Mouse (Mus musculus) layer of hippocampus, postnatal 14 days (tissue): Measurements from ENCODE around the gene Gm5244. TPM values are rescaled to one million over a fixed set of nuclear protein-coding genes. Genes with fewer than 3 reads are reported as not detected.

ENCODE experiments used
- DNase-seq, 2 experiments: peaks; one replicate each; pipeline ENCODE4 v3.0.0; 2021 to 2022; ENCODE audit warnings: low spot score in 2 of 2, mixed read lengths in 1 of 2
- long read RNA-seq, 2 experiments: library from polyadenylated mRNA; stranded (forward); transcript quantifications; one replicate each; pipeline ENCODE4 v2.0.0; 2021
- total RNA-seq, 2 experiments: library from RNA; stranded (reverse); gene quantifications; 2 replicates each; pipeline ENCODE4 v1.2.3; 2021

The Gm5244 gene
- total RNA-seq = not detected
- long read RNA-seq, experiment 1 = 0 reads
- long read RNA-seq, experiment 2 = 0 reads

DNA sequence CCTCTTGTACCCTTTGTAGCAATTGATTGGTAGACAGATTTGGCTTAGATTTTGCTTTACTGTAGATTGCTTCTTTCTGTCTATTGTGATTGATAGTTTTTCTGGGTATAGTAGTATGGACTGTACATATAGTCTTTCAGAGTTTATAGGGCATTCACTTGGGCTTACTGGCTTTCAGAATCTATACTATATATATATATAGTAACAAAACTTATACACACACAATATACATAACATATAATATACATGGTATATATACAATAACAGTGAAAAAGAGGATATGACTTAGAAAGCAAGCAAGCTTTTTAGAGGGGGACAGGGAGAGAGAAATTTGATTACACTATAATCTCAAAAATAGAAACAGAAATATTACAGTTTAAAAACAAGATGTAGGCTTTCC, at the start of gene Gm5244:
Gm5244 (plus strand) TSS at position 301 of the 400 bp plus-strand sequence.
- no peak for DNase-seq

DNA sequence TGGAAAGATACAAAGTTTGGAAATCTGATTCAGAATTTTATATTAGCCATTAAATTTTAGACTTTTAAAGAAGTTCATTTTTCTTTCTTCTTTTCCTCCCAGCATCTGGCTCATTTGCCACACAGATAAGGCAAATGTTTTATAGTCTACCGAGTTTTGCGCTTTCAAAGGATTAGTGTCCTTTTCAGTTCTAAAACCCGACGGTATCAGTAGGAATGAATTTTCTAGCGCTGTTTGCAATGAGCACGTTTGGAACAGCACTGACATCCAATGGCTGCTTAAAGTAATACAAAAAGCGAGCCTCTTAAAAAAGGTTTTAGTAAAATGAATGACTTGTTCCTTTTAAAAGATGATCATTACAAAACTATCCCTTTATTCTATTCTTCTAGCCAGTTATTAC, 49.4 kb upstream of the Gm5244 start:
- DNase-seq = peak in 1 of 2 experiments; percentile 63

DNA sequence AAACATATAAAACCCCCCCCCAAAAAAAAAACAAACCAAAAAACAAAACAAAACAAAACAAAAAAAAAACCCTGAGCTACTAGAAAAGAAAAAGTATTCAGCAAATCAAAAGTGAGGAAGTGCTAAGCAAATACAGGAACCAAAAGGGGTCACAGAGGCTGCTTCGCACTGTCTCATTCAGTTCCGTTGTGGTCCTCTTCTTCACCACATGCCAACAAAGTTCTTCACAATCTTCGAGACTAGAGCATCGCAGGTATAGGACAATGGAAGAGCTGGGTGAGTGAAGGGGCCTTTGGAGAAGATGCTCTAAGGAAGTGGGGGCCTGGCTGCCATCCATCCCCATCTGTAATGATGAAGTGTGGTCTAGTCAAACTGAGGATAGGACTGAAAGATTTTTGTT, 48.1 kb upstream of the Gm5244 start:
- DNase-seq = no peak

DNA sequence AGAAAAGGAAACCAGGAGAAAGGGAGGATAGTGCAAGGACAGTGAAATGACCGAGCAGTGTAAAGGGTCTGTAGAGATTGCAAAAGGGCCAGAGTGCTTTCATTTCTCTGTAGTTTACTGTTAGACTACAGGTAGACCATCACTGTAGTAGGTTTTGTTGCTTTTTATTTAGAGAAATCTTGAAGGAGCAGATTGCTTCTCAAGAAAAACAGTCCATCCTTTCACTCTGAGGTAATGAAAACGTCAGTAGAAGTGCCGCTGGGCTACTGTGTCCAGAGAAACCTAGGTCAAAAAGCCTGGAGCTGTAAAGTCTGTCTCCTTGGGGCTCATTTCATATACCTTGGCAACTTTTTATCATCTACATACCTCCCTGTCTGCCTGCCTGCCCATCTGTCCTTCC, 47.4 kb upstream of the Gm5244 start:
- no peak for DNase-seq

DNA sequence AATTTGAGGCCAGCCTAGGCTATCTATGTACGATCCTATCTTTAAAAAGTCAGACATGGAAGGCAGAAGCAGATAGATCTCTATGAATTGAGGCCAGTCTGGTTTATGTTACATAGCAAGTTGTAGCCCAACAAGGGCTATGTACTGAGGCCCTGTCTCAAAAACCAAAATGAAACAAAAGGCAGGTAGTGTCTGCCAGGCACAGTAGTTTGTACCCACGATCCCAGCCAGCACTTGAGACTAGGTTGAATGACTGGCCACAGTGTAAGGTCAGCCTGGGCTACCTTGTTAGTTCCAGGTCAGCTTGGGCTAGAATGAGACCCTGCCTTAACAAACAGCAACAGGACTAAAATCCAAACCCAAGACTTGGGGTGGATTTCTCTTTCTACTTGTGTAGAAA, 45.9 kb upstream of the Gm5244 start:
- no peak for DNase-seq

DNA sequence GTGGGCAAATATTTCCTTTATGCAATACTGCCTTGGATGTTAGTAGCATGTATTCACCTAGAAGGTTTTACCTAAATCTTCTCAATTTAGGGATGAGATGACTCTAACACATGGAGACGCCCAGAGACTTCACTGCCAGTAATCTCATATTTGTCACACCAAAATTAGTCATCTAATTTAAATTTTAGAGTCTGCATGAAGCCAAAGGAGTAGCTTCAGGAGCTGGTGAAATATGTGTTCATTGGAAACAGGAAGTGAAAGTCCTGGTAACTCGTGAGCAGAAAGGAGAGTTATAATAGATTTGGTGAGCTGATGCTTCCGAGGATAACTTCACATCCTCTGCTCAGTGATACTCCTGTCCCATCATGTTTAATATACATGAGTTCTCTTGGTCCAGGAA, 45.4 kb upstream of the Gm5244 start:
- no peak for DNase-seq

DNA sequence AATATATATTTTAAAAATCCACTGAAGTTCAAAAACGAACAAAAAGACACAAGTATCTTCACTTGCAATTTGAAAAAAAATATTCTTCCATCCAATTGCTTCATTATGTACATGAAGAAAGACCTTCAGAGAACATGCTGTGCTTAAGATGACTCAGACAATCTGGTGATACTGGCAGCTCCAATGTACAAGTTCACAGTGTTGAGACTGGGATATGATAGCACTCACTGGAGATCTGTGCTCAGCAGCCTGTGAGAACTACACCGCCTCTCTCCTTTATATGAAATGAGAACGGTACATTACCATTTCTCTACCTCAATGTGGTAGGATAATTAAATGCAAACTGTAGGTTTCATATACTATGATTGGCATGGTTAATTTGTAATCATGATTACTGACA, 43.7 kb upstream of the Gm5244 start:
- peak in 1 of 2 experiments; percentile 47 for DNase-seq

DNA sequence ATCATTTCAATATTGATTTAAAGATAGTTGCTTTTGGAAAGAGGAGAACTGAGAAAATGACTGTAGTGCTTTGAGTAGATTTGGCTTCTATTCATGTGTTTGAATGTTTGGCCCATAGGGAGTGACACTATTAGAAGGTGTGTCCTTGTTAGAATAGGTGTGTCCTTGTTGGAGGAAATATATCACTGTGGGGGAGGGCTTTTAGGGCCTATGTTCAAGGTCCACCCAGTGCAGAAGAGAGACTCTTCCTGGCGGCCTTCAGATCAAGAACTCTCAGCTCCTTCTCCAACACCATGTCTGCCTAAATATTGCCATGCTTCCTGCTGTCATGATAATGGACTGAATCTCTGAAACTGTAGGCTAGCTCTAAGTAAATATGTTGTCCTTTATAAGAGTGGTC, 42.2 kb upstream of the Gm5244 start:
- DNase-seq = no peak

DNA sequence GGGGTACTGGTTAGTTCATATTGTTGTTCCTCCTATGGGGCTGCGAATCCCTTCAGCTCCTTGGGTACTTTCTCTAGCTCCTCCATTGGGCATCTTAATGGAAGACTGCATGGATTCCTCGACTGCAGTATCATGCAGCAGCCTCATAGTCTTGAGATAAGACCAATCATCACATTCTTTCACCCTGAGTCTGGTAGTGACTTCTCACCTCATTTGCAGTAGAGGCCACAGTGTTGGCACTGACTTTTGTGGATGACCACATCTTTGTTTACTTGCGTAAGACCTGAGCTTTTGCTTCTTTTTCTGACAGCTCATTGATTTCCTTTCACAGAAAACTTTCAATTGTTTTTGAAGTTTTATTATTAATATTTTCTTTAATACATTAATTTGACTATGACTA, 40.8 kb upstream of the Gm5244 start:
- DNase-seq = no peak

DNA sequence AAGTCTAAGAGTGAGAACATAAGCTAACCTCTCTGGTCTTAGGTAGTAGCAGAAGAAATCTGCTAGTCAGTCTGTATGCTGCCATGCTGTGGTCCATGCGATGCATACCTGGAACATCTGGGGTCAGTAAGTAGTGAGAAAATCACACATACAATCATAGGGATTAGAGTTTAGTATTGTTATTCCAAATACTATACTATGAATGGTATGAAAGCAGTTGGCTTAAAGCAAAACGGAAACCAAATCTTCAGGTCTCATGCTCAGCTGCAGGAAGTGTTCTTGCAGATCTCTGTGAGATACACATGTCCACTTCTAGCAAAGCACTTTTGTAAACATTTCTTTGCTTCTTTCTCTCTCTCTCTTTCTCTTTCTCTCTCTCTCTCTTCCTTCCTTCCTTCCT, 40.3 kb upstream of the Gm5244 start:
- no peak for DNase-seq

DNA sequence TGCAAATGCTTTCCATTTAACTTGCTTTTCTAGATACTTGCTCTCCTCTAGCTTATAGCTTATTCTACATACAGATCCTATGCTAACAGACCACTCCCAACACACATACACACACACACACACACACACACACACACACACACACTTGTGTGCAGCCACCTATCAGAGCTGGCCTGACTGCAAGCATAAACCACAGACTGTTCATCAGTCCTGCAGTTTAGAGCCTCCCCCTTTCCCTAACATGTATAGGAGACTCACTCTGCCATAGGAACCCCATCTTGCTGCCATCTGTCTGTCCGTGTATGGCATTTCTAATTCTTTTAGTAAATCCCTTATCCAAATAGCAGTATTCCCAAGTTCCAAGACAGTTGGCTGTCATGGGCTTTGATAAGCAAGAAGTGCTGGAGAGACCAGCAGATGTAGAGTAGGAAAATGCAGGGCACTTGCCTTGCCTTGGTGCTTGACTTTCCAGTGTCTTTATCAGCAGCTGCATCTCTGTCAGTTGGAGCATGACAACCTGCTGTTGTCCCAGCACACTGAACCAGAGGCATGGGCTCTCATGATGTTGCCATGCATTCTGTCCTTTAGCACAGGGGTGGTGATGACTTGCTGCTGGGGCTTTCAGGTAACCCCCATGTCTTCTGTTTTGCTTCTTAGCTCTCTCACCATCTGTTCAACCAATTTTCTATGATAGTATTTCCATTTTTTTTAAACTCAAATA, 33.7 kb upstream of the Gm5244 start:
- no peak for DNase-seq

DNA sequence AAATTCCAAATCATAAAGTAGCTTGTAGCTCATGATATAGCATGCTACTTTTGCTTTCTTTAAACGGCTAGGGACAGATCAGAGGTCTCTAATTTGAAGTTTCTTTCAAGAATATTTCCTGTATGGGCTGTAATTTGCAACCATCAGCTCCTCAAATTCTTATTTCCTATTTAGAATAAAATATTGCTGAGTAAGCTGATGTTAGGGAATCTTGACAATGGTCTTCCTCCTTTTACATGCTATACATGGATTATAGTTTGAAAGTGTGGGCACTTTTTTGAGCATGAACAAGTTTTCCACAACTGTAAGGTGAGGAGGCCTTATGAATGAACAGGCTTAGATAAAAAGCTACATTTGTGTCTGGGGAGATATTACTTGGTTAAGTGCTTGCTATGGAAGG, 32.6 kb upstream of the Gm5244 start:
- DNase-seq = no peak

DNA sequence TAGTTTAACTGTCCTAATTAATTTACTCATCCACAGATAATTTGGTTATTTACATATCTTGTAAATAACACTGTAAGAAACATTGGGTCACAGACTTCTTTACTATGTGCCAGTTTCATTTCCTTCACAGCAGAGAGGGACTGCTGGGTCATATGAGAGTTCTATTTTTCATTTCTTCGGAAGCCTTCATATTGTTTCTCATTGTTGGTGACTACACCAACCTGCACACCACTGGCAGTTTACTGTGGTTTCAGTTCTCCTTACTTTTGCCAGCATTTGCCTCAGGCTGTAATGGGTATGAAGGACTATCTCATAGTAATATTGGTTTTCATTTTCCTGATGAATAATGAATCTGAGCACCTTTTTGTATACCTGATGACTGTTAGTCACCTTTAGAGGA, 28.0 kb upstream of the Gm5244 start:
- DNase-seq = no peak

DNA sequence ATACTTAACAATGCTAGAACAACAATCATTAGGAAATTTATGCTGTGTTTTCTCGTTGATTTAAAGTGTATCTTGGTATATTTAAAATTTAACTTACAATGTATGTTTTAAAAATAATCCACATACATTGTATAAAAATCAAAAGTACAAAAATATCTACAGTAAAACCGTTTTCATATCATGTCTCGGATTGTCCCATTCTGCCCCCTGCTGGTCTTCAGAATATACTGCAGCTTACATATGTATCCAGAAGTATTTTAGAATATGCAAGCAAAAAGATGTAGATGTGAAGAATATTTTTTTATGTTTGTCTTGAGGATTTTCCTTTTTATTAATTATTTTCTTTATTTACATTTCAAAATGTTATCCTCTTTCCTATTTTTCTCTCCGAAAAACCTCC, 26.1 kb upstream of the Gm5244 start:
- no peak for DNase-seq

DNA sequence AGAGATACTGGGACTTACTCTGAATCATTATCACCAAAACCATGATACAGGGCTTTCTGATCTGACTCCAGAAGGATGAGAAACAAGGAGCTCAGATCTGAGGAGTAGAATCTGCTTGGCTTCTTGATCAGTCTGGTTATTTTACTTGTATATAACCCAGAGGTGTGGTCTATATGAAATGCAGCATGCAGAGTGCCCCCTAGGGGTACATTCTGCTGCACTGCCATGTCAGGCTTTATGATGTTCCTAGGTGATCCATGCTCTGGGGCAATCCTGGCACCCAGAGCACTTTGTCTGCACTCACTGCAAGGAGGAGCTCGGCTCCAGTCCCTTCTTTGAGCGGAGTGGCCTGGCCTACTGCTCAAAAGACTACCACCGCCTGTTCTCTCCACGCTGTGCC, 21.9 kb upstream of the Gm5244 start:
- no peak for DNase-seq

DNA sequence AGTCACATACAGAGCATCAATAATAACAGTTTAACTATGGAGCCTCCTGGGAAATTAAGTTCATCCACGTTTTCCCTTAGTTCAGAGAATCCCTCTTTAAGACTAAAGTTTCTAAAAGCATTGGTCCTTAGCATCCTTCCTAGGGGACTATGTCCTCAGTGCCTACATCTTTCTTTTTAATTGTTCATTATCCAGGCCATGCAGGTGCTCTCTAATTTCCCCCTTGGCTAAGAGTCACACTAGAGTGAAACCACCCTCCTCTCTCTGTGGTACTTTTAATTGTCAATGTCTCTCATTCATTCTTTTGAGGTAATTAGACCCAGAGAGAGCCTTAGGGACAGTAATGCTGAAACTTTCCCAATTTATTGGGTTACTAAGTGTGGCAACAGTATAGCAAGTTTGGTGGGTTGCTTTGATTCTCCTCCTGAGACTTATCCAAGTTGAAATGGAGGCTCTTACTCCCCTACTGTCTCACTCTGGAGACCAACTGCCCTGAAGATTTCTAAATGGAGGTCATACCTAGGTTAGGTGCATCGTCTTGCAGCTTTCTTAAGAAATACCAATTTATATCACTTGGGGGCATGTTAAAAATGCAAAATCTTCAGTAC, 15.6 kb upstream of the Gm5244 start:
- no peak for DNase-seq

DNA sequence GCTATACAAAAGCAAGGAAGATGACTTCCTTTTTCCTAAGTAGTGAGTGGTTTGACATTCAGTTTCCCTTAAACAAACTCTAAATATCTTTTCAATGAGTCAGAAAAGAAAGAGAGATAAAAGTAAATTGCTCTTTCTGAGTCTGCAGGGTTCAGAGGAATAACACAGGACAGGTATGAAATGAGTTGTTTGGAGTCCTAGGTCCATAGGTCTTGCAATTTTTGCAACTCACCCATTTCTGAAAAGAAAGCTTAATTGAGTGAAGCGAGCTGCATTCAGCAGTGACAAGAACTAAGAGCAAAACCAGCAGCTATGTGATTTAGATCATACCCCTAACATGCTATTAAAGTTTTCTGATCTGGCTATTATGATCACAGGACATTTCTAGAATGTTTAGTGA, 14.9 kb upstream of the Gm5244 start:
- no peak for DNase-seq

DNA sequence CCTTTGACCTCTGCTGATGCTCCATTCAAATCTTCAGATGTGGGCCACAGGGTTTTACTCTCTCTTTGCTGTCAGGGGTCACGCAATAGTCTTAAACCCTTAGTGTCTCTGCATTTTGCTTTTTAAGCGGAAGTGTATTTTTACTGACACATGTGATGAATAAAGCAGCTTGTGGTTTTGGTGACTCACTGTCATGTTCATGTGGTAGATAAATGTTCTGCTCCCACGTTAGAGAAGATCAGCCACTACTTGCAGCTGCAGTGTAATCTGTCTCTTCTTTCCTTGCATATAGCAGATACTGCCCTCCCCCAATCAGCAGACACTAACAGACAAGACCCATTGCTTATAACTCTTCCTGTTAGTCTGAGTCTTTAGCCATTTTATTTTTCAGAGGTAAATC, 12.9 kb upstream of the Gm5244 start:
- DNase-seq = peak in 1 of 2 experiments; percentile 26

DNA sequence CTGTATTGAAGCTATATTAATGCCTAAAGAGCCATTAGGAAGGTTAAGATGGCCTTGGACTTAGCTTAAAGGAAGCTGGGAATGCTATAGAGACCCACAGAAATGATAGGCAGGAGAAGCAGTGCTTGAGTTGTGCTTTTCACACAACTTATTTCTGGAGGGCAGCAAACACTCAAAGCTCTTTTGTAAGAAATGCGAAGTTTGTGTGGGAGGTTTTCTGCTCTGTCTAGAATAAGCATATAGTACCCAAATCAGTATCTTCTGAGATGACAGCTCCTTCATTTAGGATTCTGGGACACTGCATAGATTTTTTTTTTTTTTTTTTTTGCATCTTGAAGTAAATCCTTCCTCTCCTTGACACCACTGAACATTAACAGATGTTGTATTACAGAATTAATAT, 8.0 kb upstream of the Gm5244 start:
- DNase-seq = no peak

DNA sequence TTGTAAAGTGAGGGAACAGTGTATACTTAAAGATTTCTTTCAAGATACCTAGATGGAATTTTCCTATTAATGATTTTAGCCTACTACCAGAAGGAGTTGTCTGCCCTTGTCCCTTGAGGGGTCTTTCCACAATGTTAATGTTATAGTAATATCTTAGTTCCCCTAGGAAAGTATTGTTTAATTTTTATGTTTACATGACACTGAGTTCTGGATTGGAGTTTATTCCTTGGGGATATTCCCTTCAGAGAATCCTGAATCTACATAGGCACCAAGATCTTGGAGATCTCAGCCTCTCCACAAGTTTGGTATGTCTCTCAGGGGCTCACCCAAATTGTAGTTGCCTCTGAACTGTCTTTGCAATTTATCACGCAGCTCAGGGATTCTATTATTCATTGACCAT, 10.5 kb downstream of the Gm5244 start, which contains the start of gene Olfr1444:
Olfr1444 (plus strand) TSS at position 301 of the 400 bp plus-strand sequence.
- no peak for DNase-seq

DNA sequence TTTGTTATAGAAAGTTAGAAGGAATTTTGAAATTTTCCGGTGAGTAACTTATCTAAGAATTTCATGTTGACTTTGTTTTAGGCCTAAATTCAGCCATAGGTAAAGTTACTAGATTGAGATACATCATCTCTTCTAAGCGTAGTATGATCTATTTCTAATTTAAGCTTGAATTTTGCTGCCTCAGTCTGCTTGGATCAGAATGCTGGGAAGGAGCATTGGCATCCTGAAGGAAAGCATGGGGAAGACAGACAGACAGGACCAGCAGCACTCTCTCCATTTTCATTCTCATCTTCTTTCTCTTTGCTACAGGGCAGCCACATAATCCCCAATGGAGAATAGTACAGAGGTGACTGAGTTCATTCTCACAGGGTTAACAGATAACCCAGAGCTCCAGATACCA, 37.1 kb downstream of the Gm5244 start, which contains the start of gene Olfr1445:
Olfr1445 (plus strand) TSS at position 301 of the 400 bp plus-strand sequence.
- DNase-seq = no peak

DNA sequence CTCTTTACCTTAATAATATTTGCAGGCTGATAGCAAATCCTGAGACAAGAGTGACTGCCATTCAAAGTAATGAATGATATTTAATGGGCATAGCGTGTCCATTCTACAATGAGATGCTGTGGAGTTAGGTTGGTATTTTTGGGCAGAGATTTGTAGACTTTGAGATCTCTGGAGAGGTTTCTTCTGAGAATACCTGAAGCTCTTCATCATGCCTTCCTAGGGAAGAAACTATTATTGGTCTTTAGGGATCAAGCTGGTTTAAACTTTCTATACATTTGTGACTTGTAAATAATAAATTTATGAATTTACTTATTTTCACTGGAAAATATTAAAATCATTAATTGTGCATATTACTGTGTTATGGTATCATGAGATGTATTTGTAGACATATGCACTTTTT, 46.9 kb downstream of the Gm5244 start, which contains the start of gene Olfr1446:
Olfr1446 (minus strand) TSS at position 101 of the 400 bp plus-strand sequence.
- no peak for DNase-seq
